Mouse (Mus musculus) neural tube, embryonic 10.5 days (tissue): ENCODE data around the gene Soat2.
A peak's percentile ranks its signal among the peaks of the same experiment; 100 is the strongest.
"Not testable (repeated sequence)": the region's sequence is repeated elsewhere in the genome, so short reads cannot be mapped to it uniquely, and the experiment has no call there.

Experiments used
- DNase-seq: peaks from one replicate; pipeline ENCODE4 v3.0.0-alpha.2; 2017; ENCODE audit warnings: low spot score; ENCODE audit errors: extremely low spot score

The Soat2 gene

GRCm38 (mm10) chr15:102146089-102146488, 4.2 kb upstream of the Soat2 start:
- DNase-seq = no peak

- peak; percentile 40 for DNase-seq
These were observed 3.4 kb upstream of the Soat2 start for GRCm38 (mm10) chr15:102146882-102147281.

GRCm38 (mm10) chr15:102147674-102148402, 2.5 kb upstream of the Soat2 start:
- DNase-seq = no peak

- no peak for DNase-seq
These were observed 765 bp upstream of the Soat2 start for GRCm38 (mm10) chr15:102149561-102149960.

GRCm38 (mm10) chr15:102152646-102153045, 2.3 kb downstream of the Soat2 start:
- DNase-seq = peak; percentile 49

- DNase-seq = not testable (repeated sequence)
These were observed 4.7 kb downstream of the Soat2 start for GRCm38 (mm10) chr15:102155006-102155405.

GRCm38 (mm10) chr15:102156836-102157235, 6.5 kb downstream of the Soat2 start:
- DNase-seq = peak; percentile 42

GRCm38 (mm10) chr15:102160415-102161060, 10.2 kb downstream of the Soat2 start:
- no peak for DNase-seq

- DNase-seq = no peak
These were observed 13.8 kb downstream of the Soat2 start for GRCm38 (mm10) chr15:102163900-102164693.

GRCm38 (mm10) chr15:102165468-102166100, 15.3 kb downstream of the Soat2 start:
- no peak for DNase-seq

GRCm38 (mm10) chr15:102167620-102168021, 17.3 kb downstream of the Soat2 start:
- no peak for DNase-seq

GRCm38 (mm10) chr15:102169064-102169463, 18.7 kb downstream of the Soat2 start:
- no peak for DNase-seq

- no peak for DNase-seq
These were observed 23.3 kb downstream of the Soat2 start for GRCm38 (mm10) chr15:102173581-102173980.

GRCm38 (mm10) chr15:102175736-102176319, 25.5 kb downstream of the Soat2 start:
- DNase-seq = no peak

GRCm38 (mm10) chr15:102176571-102177316, 26.4 kb downstream of the Soat2 start:
- DNase-seq = no peak

- DNase-seq = no peak
These were observed 27.1 kb downstream of the Soat2 start for GRCm38 (mm10) chr15:102177417-102177816.

- peak; percentile 81 for DNase-seq
These were observed 28.0 kb downstream of the Soat2 start for GRCm38 (mm10) chr15:102178279-102178678.

- DNase-seq = no peak
These were observed 28.8 kb downstream of the Soat2 start for GRCm38 (mm10) chr15:102179106-102179505.

- no peak for DNase-seq
These were observed 29.6 kb downstream of the Soat2 start for GRCm38 (mm10) chr15:102179924-102180323.

- DNase-seq = no peak
These were observed 32.8 kb downstream of the Soat2 start for GRCm38 (mm10) chr15:102183076-102183475.
